Mouse (Mus musculus) testis, adult 2 months (tissue): Measurements from ENCODE around the gene Setdb1. TPM values are rescaled to one million over a fixed set of nuclear protein-coding genes. Genes with fewer than 3 reads are reported as not detected.
"Not testable (repeated sequence)": the region's sequence is repeated elsewhere in the genome, so short reads cannot be mapped to it uniquely, and the experiment has no call there.

Experiments
- H3K27ac ChIP-seq: fragments of 200-500 bp; 2 replicates; pipeline ENCODE4 v1.5.1; 2012; ENCODE audit warnings: low read depth, low read length; ENCODE audit not compliant: control insufficient read depth, insufficient read depth
- H3K27me3 ChIP-seq: fragments of 200-500 bp; 2 replicates; pipeline ENCODE4 v1.6.1; 2012; ENCODE audit warnings: mild to moderate bottlenecking, low read length, moderate library complexity; ENCODE audit not compliant: control insufficient read depth, insufficient read depth
- H3K36me3 ChIP-seq: fragments of 200-500 bp; 2 replicates; pipeline ENCODE4 v1.6.1; 2012; ENCODE audit warnings: mild to moderate bottlenecking, low read length; ENCODE audit not compliant: control insufficient read depth, insufficient read depth
- H3K4me1 ChIP-seq: fragments of 200-500 bp; 2 replicates; pipeline ENCODE4 v1.6.1; 2012; ENCODE audit warnings: low read length; ENCODE audit not compliant: control insufficient read depth, insufficient read depth
- H3K4me3 ChIP-seq: fragments of 200-500 bp; 2 replicates; pipeline ENCODE4 v1.5.1; 2012; ENCODE audit warnings: low read depth, mild to moderate bottlenecking, low read length, moderate library complexity, mixed read lengths; ENCODE audit not compliant: control insufficient read depth
- CTCF ChIP-seq: fragments of 200-500 bp; IDR thresholded peaks from 2 replicates; pipeline ENCODE4 v1.5.1; 2012; ENCODE audit warnings: low read depth, mild to moderate bottlenecking, inconsistent platforms, low read length, moderate library complexity; ENCODE audit not compliant: control insufficient read depth, insufficient read depth, insufficient replicate concordance
- POLR2A ChIP-seq: fragments of 200-500 bp; IDR thresholded peaks from 2 replicates; pipeline ENCODE4 v1.6.1; 2012; ENCODE audit warnings: low read depth, mild to moderate bottlenecking, inconsistent platforms, low read length, moderate library complexity; ENCODE audit not compliant: control insufficient read depth
- polyA plus RNA-seq: library from polyadenylated mRNA; depleted of rRNA; stranded (reverse); fragments of >200 nt; gene quantifications from 2 replicates; pipeline ENCODE4 v1.2.3, GENCODE M21; 2012; rRNA removed

Gene Setdb1
- 20.0 and 24.3 TPM in 2 replicates for polyA plus RNA-seq

DNA sequence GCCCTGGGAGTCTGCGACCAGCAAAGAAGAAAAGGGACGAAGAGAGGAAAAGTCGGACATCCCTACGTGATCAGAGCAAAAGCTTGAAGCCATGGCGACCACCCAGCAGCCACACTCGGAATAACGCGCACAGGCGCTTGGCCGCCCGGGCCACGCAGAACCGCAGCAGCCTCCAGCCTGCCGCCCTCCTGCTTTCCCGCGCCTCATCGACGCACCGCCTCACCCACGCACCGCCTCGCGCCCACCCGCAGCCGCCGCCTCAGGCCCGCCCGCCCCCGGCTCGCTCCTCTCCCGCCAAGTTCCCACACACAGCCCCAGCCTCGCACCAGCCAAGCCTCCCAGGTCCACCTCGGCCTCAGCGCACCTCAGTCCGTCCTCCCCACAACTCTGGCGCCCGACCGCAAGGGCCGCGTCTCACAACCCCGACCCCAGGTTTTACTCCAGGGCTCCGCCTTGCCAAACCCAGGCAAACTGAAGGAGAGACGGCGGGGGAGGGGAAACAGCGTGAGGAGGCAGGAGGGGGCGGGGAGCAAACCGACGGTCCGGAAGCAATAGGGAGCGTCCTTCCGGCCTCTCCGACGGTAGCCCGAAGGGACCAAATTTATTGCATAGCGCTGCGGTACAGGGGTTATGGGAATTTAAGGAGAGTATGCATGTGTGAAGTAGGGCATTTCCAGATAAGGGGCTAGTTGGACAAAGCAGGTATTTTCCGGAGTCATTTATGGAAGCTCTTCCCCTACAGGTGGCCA lies at the start of gene Setdb1:
TSS of gene Setdb1 (minus strand) at position 502 of the 749 bp plus-strand sequence.
- not testable (repeated sequence) for H3K4me1 ChIP-seq, H3K36me3 ChIP-seq, H3K27me3 ChIP-seq
- H3K27ac ChIP-seq, result peak within 1 kb of the TSS; percentile 33; the same call in 1 of the 2 replicates
- H3K4me3 ChIP-seq, result peak within 1 kb of the TSS; percentile 76
- peak; percentile 24; the same call in 1 of the 2 replicates for TF ChIP-seq POLR2A

DNA sequence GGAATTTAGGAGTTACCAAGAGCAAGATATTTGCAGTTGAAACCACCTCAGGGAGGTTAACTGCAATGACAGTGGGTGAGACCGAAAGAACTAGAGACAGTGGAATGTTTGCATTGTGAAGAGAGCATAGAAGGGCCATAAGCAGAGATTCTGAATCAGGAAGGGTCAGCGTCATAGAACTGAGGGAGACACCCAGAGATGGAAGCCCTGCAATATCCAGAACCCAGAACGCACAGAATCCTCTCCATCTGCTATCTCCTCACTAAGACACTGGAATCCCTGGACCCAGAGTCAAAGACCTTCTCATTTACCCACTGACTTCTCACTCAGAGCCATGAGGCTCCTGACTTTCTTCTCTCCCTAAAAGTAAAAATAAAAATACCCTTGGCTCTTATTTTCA lies 45.7 kb upstream of the Setdb1 start, which contains the start of gene 4930558C23Rik:
TSS of gene 4930558C23Rik (minus strand) at position 101 of the 400 bp plus-strand sequence.
- H3K27ac ChIP-seq, result no peak within 1 kb of the TSS
- H3K4me1 ChIP-seq, result no peaks in the 10 kb centered on the region
- TF ChIP-seq CTCF, result no peak
- H3K4me3 ChIP-seq, result peak within 1 kb of the TSS; percentile 64
- H3K36me3 ChIP-seq, result no peaks in the 10 kb centered on the region
- H3K27me3 ChIP-seq, result no peaks in the 10 kb centered on the region

GRCm38 (mm10) chr3:95394385-95394784 lies 37.4 kb upstream of the Setdb1 start:
- no peak overlapping the region for H3K27ac ChIP-seq
- no peak overlapping the region for H3K4me3 ChIP-seq
- H3K36me3 ChIP-seq, result no peaks in the 10 kb centered on the region
- TF ChIP-seq POLR2A (no peak), CTCF (no peak)
- no peaks in the 10 kb centered on the region for H3K27me3 ChIP-seq
- no peaks in the 10 kb centered on the region for H3K4me1 ChIP-seq

GRCm38 (mm10) chr3:95385401-95386075 lies 28.5 kb upstream of the Setdb1 start:
- TF ChIP-seq CTCF, result no peak
- no peak for TF ChIP-seq POLR2A
- no peaks in the 10 kb centered on the region for H3K4me1 ChIP-seq
- no peak overlapping the region for H3K4me3 ChIP-seq
- no peaks in the 10 kb centered on the region for H3K27me3 ChIP-seq
- H3K27ac ChIP-seq, result no peak overlapping the region
- H3K36me3 ChIP-seq, result no peaks in the 10 kb centered on the region

GRCm38 (mm10) chr3:95373208-95373607 lies 16.2 kb upstream of the Setdb1 start:
- TF ChIP-seq CTCF (no peak), POLR2A (no peak)
- Histone ChIP-seq H3K4me3 (no peak overlapping the region), H3K4me1 (no peaks in the 10 kb centered on the region; the same call in 1 of the 2 replicates), H3K36me3 (no peaks in the 10 kb centered on the region), H3K27ac (no peak overlapping the region), H3K27me3 (no peaks in the 10 kb centered on the region)

GRCm38 (mm10) chr3:95370101-95370500 lies 13.1 kb upstream of the Setdb1 start:
- TF ChIP-seq POLR2A (no peak), CTCF (no peak)
- H3K4me3 ChIP-seq, result no peak overlapping the region
- no peaks in the 10 kb centered on the region for H3K27me3 ChIP-seq
- no peak overlapping the region for H3K27ac ChIP-seq
- no peaks in the 10 kb centered on the region for H3K36me3 ChIP-seq
- H3K4me1 ChIP-seq, result no peaks in the 10 kb centered on the region; the same call in 1 of the 2 replicates

GRCm38 (mm10) chr3:95360276-95360675 lies 3.3 kb upstream of the Setdb1 start:
- not testable (repeated sequence) for H3K36me3 ChIP-seq, H3K4me1 ChIP-seq, H3K27ac ChIP-seq, H3K4me3 ChIP-seq, H3K27me3 ChIP-seq

DNA sequence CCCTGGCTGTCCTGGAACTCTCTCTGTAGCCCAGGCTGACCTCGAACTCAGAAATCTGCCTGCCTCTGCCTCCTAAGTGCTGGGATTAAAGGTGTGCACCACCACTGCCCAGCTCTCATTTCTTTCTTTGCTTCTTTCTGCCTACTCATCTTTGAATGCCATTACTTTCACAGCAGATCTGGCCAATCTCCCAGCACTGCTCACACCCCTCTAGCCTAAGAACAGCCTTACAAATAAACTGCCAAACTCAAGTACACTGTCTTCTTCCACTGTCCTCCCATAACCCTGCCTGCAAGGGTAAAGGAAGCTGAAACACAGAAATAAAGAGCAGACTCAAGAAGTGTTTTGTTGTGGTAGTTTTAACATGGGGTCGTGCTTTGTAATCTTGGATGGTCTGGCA lies 744 bp upstream of the Setdb1 start:
- Histone ChIP-seq H3K4me3 (no peak overlapping the region), H3K27ac (no peak overlapping the region), H3K36me3 (peaks cover 4% of the 10 kb centered on the region), H3K4me1 (no peaks in the 10 kb centered on the region), H3K27me3 (no peaks in the 10 kb centered on the region)
- TF ChIP-seq POLR2A, result no peak
- TF ChIP-seq CTCF, result no peak

DNA sequence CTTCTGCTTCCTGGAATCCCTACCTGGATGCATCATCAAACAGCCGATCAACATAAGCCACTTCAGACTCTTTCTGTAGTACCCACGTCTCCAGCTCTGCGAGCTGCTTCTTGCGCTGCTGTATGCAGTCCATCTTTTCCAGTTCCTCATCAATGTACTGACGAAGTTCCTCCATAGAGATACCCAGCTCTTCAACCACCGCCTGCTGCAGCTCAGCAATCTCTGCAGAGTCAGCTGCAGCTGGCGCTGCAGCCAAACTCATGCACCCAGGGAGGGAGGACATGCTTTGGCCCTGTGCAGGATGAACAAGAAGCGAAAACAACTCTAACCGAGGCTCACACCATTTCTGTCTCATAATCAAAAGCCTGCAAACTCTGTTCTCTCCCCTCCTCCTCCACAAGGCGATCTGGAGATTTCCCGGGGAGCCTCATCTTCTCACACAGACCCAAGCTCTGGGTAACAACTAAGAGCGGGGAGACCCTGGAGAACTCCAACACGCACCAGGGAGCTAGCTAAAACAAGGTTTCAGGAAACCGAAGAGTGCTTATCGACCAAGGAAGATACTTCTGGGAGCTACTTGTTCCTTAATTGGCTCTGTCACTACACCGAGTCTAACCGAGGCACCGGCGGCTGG lies 974 bp downstream of the Setdb1 start:
- H3K4me1 ChIP-seq, H3K27ac ChIP-seq, H3K36me3 ChIP-seq, H3K4me3 ChIP-seq, H3K27me3 ChIP-seq: not testable (repeated sequence)
